Comparison of ENCODE assay signal across 12 mouse cellular contexts in the genomic region with DNA sequence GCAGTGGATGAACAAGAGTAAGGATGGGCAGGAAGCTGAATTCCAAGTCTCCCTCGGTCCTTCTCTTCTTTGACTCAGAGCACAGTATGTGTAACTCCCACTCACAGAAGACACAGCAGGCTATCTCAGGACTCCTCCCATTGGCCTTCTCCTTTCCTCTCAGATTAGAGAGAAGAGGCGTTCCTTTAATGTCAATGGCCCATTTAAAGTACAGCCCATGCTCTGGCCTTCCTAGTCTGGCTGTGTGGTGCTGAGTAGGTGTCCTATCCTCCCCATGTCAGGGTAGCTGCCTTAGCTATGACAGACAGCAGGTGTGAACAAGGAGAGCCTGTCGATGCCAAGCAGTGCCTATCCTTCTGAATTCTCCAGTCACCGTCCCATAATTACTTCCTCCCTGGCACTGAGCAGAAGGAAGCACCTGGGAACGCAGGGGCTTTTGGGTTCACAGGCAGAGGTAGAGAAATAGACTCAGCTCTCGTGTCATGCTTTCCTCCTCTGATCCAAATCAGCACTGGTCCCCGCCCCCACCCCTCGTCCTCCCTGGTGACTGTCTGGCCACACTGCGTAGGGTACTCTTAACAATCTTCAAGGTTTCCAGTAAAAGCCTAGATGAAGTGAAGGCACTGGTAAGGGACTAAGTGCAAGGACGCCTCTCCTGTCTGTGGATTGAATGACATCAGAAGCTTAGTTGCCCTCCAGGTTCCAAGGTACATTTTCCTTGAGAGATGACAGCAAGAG.
DNase-seq lines count a peak whose midpoint lies in the region; ATAC-seq lines count a peak whose summit lies in the region.
"Had no signal": no experiment of that assay in that cellular context is flagged by ENCODE, and none has a peak within 500 bp of the region (broad histone marks: within the 10 kb centered on the region; RNA-seq: fewer than 3 reads in every experiment).

No protein-coding gene starts in this region.

- H3K27me3 ChIP-seq in forebrain, embryonic 12.5 days, result peaks cover 8% of the 10 kb centered on the region
- H3K27me3 ChIP-seq in intestine, embryonic 15.5 days (replicated peaks), result no peaks in the 10 kb centered on the region
- no peaks in the 10 kb centered on the region for H3K27me3 ChIP-seq in midbrain, embryonic 16.5 days (ENCODE audit: control insufficient read depth, insufficient read depth, low read depth, low read length)
- H3K27me3 ChIP-seq in kidney, embryonic 16.5 days (ENCODE audit: insufficient read depth, low read length), result no peaks in the 10 kb centered on the region
- H3K27me3 ChIP-seq: stomach, embryonic 15.5 days had no signal

- peak; percentile 18 for DNase-seq in retina, embryonic 14.5 days (ENCODE audit: low spot score)
- no peak for DNase-seq in retina, postnatal 1 day
- DNase-seq in thymus, adult 18-20 months, result no peak
- DNase-seq in thymus, postnatal 4 days, result no peak
- DNase-seq: cerebellum, postnatal 36 days; right cerebral cortex, postnatal 25 days had no signal

- peak; percentile 15; the same call in 1 of the 2 replicates for ATAC-seq in forebrain, embryonic 12.5 days (ENCODE audit: low FRiP score)
- peak; percentile 44 for ATAC-seq in intestine, embryonic 15.5 days
- no peak for ATAC-seq in midbrain, embryonic 16.5 days
- no peak for ATAC-seq in kidney, embryonic 16.5 days (ENCODE audit: low FRiP score, low TSS enrichment)

- 35% methylated on average over 10 of the region's 10 CpGs for WGBS in forebrain, embryonic 12.5 days
- WGBS in intestine, embryonic 15.5 days, result 56% methylated on average over 10 of the region's 10 CpGs
- WGBS in midbrain, embryonic 16.5 days, result 25% methylated on average over 10 of the region's 10 CpGs
- 53% methylated on average over 10 of the region's 10 CpGs for WGBS in kidney, embryonic 16.5 days

- no peaks in the 10 kb centered on the region for H3K36me3 ChIP-seq in forebrain, embryonic 12.5 days (replicated peaks)
- H3K36me3 ChIP-seq in intestine, embryonic 15.5 days, result no peaks in the 10 kb centered on the region
- no peaks in the 10 kb centered on the region for H3K36me3 ChIP-seq in midbrain, embryonic 16.5 days (ENCODE audit: control insufficient read depth, insufficient read depth, low read length)
- no peaks in the 10 kb centered on the region for H3K36me3 ChIP-seq in kidney, embryonic 16.5 days (ENCODE audit: insufficient read depth, low read length)
- H3K36me3 ChIP-seq: stomach, embryonic 15.5 days had no signal

- H3K4me1 ChIP-seq in forebrain, embryonic 12.5 days, result peaks cover 58% of the 10 kb centered on the region
- peaks cover 24% of the 10 kb centered on the region for H3K4me1 ChIP-seq in intestine, embryonic 15.5 days (replicated peaks)
- peaks cover 27% of the 10 kb centered on the region for H3K4me1 ChIP-seq in midbrain, embryonic 16.5 days (ENCODE audit: control insufficient read depth, insufficient read depth, low read length)
- H3K4me1 ChIP-seq in kidney, embryonic 16.5 days (ENCODE audit: insufficient read depth, low read length), result peaks cover 30% of the 10 kb centered on the region

- peak overlapping the region; percentile 86 for H3K27ac ChIP-seq in forebrain, embryonic 12.5 days
- H3K27ac ChIP-seq in intestine, embryonic 15.5 days, result no peak overlapping the region
- H3K27ac ChIP-seq in midbrain, embryonic 16.5 days (ENCODE audit: low read length), result peak overlapping the region; percentile 5; the same call in 1 of the 2 replicates
- no peak overlapping the region for H3K27ac ChIP-seq in kidney, embryonic 16.5 days (ENCODE audit: low read length)
- H3K27ac ChIP-seq: stomach, embryonic 15.5 days had no signal

- no peak overlapping the region for H3K4me3 ChIP-seq in forebrain, embryonic 12.5 days (replicated peaks)
- H3K4me3 ChIP-seq in intestine, embryonic 15.5 days (replicated peaks), result no peak overlapping the region
- no peak overlapping the region for H3K4me3 ChIP-seq in midbrain, embryonic 16.5 days (ENCODE audit: low read depth, low read length)
- no peak overlapping the region for H3K4me3 ChIP-seq in kidney, embryonic 16.5 days (ENCODE audit: low read length)
- H3K4me3 ChIP-seq: myocyte; stomach, embryonic 15.5 days had no signal

- H3K4me2 ChIP-seq in forebrain, embryonic 12.5 days, result peak overlapping the region; percentile 28
- H3K4me2 ChIP-seq in intestine, embryonic 15.5 days (replicated peaks), result 0 out of 2 replicates have a peak overlapping the region, but pooled peaks have one; percentile 26
- H3K4me2 ChIP-seq in midbrain, embryonic 16.5 days (ENCODE audit: low read length), result peak overlapping the region; percentile 41; the same call in 1 of the 2 replicates
- H3K4me2 ChIP-seq in kidney, embryonic 16.5 days (replicated peaks; ENCODE audit: low read depth, low read length), result no peak overlapping the region

- H3K9me3 ChIP-seq in forebrain, embryonic 12.5 days, result no peaks in the 10 kb centered on the region
- H3K9me3 ChIP-seq in intestine, embryonic 15.5 days, result no peaks in the 10 kb centered on the region
- no peaks in the 10 kb centered on the region for H3K9me3 ChIP-seq in midbrain, embryonic 16.5 days (replicated peaks; ENCODE audit: control insufficient read depth, low read length, poor library complexity, severe bottlenecking)
- H3K9me3 ChIP-seq in kidney, embryonic 16.5 days (ENCODE audit: low read length), result no peaks in the 10 kb centered on the region
- H3K9me3 ChIP-seq: stomach, embryonic 15.5 days had no signal

- no peak overlapping the region for H3K9ac ChIP-seq in forebrain, embryonic 12.5 days
- H3K9ac ChIP-seq in intestine, embryonic 15.5 days, result no peak overlapping the region
- no peak overlapping the region for H3K9ac ChIP-seq in midbrain, embryonic 16.5 days (ENCODE audit: low read depth, low read length)
- H3K9ac ChIP-seq in kidney, embryonic 16.5 days (replicated peaks; ENCODE audit: low read length), result no peak overlapping the region
- H3K9ac ChIP-seq: stomach, embryonic 15.5 days had no signal

Comparison
In these comparisons a context has a peak if more than half of its experiments do, and no peak if none do; other contexts are left out.
1. ATAC-seq: peak in forebrain, embryonic 12.5 days (single experiment) and intestine, embryonic 15.5 days (single experiment); none in midbrain, embryonic 16.5 days (single experiment) and kidney, embryonic 16.5 days (single experiment).
2. H3K27ac ChIP-seq: peak in forebrain, embryonic 12.5 days (single experiment) and midbrain, embryonic 16.5 days (single experiment); none in intestine, embryonic 15.5 days (single experiment) and kidney, embryonic 16.5 days (single experiment).